Mouse (Mus musculus) regulatory T cell (primary cell): Measurements from ENCODE around the gene Amigo1.

Source experiments
- in situ Hi-C: fragments of 300-600 bp; cut with MboI, MseI; formaldehyde crosslinking; loops from one replicate; pipeline ENCODE4 v1.15.1; 2025; ENCODE audit warnings: high pct_unique_total_duplicates

Amigo1 gene

DNA sequence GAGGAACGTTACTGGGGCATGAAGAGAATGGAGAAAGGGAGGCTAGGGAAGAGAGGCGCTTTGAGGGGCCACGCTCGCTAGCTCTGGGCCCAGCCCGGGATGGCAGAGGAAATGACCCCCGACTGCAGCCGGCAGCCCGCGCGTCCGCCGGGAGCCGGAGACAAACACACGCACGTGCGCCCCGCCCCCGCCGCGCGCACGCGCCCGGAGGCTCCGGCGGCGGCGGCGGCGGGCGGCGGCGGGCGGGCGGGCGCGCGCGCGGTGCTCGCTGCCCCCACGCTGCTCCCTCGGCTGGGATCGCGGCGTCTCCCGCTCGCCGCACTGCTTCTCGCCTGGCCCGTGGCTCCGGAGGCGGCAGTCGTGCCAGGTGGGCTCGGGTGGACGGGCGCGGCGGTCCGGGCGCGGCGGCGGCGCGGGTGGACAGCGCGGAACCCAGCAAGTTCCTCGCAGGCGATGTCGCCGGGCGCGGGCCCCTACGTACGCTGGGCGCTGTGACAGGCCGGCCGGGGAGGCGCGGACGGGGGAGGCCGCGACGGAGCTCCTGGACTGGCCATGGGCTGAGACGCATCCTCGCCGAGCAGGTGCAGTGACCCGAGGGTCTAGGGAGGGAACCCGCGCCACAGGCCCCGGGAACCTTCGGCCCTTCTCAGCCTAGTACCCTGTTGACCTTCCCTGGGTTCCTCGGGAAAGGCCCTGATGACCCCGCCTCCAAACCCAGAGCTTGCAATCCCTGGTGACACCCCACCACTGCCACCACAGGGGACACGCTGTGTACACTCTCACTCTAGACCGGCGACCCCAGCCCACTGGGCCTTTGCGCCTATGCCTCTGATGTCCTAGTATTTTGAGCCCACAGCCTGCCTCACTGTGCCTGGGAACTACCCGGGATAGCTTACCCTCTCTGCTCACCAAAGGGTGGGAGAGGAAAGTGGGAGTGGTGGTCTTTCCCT lies at the start of gene Amigo1:
Gene Amigo1 (plus strand): TSS at position 238 of the 950 bp plus-strand sequence.
- in situ Hi-C loops: no loop called here

DNA sequence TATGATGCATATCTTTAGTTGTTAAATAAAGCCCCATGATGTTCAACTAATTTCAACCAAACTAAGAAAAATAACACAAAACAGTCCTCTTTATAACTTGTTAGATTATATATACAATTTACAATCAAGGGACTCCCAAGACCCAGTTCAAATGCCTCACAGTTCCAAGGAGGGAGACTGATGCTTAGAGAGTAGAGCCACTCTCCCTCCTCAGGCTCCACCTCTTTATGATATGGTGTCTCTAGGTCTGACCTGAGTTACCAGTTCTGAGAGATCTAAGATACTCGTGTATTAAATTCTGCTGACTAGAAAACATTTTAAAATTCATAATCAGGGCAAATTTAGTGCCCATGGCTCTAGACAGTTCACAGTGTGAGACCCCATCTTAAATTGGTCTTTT lies 47.0 kb upstream of the Amigo1 start:
- in situ Hi-C loops: no loop called here

DNA sequence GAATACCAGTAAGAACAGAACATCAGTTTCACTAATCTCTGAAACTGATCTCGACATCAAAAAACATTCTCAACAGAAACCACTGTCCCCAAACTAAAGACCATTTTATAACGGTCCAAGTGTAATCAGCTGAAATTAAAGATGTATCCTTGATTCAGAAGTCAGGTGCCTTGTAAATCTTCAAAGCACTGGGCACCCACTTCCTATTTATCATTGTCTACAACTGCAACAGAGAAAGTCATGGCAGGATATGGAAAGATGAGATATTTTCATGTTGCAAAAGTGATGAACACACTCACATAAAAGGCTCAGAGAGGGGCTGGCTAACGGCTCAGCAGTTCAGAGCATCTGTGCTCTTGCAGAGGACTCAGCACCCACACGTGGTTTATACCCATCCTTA lies 45.3 kb upstream of the Amigo1 start:
- in situ Hi-C loops: no loop called here

DNA sequence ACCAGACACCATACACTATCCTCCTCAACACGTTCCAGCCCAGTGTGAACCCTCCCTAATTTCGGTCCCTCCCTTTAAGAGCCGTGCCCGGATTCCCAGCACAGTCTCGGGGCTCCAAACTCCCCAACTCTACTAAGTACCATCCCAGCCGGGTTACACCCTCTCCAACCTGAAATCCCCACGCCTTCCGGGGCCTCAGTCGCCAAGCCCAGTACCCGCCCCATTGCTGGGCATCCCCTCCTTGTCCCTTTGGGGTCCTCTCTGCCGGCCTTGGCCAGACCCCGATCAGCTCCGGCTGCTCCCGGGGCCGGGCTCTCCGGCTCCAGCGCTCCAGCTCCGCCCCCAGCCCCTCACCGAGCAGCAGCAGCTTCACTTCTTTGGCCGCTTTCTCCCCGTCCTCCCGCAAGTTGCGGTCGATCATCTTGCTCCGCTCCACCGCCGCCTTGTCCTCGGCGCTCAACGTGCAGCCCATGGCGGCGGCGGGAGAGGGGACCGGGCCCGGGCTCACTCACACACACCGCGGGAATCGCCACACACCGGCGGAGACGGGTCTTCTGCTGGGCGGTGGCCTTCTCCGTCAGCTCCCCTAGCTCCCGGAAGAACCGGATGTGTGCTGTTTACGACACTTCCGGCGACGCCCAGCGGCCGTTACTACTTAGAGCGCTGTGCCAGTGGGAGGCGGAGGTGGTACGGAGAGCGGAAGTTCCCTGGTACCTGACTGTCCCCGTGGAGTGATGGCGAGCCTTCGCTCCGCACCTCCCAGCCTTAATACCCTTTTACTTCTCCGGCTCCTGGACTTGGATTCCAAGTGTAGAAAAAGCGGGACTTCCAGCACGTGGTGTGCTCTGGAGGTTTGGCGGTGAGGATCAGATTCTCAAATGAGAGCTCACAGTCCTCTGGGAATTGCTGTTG lies 40.3 kb upstream of the Amigo1 start, which contains the start of gene Gnai3:
Gene Gnai3 (minus strand): TSS at position 613 of the 912 bp plus-strand sequence.
- in situ Hi-C loops: no loop called here

DNA sequence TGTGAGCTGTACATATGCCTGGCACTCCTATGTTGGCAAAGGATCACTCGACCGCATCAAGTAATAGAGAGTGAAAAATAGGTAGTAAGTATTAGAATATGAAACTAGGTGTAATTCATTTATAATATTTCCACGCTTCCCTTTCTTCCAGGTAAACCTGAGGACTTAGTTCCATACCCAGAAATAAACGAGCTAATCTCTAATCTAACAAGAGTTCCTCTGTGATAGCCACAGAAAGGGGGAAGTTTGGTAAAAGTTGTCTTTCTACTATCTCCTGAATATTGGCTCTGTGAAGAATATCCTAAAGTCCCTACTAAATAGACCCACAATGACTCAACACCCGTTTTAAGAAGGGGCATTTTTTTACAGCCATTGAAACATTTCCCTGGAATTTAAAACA lies 39.5 kb upstream of the Amigo1 start:
- in situ Hi-C loops: no loop called here

DNA sequence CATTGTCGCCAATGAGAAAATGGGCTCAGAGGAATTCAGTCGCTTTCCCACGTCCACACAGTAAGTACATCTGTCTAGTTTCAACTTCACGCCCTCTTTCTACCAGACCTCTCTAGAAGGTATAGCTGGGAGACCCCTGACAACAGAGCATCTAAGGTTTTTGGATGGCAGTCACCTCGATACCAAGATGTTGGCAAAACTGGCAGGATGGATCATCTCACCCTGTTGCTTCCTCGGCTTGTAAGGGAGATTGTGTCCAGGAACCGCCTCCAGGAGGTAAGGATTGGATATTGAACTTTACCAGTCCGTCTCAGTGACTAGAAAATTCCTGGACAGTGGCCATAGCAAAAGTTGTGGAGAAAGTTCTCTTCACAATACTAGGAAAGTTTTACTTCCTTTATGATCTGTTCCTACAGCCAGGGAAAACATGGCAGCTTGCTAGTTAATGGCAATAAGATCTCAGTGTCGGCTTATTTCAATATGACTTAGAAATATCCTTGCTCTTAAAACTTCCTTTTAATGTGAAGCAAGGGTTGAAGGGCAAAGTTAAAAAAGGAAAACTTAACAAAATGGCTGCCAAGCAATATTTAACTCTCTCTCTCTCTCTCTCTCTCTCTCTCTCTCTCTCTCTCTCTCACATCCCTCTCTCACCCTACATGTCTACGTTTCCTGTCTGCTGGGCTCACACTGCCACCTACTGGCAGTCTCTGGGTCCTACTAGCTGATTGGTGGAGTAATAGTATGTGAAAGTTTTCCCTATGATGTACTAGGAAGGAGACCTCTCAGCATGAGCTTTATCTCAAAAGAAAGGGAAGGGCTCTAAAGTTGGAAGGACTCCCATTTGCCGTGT lies 38.5 kb upstream of the Amigo1 start:
- in situ Hi-C loops: no loop called here

DNA sequence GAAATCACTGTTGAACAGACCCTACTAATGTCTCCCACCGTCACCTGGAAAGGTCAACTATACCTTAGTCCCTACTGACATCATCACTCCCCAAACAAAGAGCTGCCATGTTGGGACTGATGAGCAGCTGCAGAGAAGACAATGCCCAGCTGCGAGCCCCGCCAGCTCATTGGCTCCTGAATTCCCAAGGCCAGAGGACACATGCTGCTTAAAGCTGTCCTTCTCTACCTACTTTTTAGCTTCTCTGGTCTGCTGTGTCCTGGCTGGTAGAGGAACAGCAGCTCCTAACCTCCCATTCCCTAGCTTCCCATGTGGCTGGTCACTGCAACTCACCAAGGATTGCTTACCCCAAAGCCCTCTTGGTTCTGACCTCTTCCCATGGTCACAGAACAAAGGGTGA lies 33.8 kb upstream of the Amigo1 start:
- in situ Hi-C loops: loop anchor here (5.0 to 10.0 kb wide), 2 partner anchors 85 to 227 kb away; no protein-coding TSS in a partner anchor

DNA sequence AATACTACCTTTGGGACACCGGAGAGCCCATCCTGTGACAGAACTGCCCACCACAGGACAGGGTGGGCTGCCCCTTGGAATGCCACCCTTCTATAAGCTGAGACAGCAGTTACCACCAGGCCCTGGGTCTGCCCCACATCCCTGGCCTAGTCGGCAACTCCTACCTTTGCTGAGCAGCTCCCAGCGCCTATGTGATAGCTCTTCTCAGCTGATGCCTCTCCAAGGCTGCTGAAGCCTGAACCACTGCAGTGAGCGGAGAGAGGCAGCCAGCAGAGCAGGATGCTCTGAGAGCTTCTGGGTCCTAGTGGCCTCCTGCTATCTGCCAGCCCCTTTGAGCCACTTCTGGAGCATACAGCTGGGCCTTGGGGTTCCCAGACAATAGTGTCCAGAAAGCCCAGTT lies 31.5 kb upstream of the Amigo1 start, which contains the start of gene Gpr61:
Gene Gpr61 (minus strand): TSS at position 227 of the 400 bp plus-strand sequence.
- in situ Hi-C loops: loop anchor here (5.0 to 10.0 kb wide), 2 partner anchors 87 to 230 kb away; no protein-coding TSS in a partner anchor

DNA sequence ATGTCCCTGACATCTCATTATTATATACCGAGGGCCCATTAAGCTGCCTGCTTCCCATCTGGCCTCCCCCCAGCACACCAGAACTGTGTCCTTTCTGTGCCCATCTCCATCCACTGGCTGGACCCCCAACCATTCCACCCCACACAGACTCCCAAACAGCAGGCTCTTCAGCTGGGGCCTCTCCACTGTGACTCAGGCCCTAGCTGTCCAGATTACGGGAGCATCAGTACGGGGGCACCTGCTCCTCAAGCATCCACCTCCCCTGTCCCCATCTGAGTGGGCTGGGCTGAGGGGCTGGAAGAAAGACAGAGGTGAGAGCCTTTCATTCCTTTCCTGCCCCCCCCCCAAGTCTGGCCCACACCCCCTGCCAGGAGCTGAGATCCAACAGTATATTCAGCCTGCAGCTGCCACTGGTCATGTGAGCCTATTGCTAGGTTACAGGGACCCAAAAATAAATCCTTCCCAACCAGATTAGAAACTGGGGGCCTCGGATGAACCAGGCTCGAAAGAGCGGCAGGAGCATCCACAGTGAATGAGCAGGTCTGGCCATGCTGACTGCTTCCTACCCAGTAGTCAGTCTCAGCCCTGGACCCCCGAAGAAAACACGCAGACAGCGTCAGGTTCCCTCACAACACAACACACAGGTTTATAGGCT lies 27.6 kb upstream of the Amigo1 start:
- in situ Hi-C loops: loop anchor here (10.0 kb wide), 1 partner anchor 234 kb away; no protein-coding TSS in a partner anchor

DNA sequence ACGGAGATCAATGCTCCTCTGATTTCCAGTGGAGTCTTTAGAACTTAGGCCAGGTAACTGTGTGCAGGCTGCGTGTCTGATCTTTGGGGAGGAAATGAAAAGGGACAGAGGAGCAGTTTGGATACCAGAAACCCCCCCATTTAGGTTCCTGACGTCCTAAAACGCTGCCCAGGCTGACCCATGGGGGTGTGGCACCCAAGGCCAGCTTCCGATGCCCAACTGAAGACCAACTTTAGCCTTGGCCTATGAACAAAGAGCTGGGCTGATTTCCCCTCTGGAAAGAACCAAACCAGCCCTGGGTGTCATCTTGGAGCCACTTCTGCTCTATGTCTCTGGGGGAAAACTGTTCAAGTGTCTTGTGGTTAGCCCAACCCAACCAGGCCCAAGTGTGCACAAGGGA lies 22.0 kb upstream of the Amigo1 start:
- in situ Hi-C loops: loop anchor here (10.0 kb wide), 1 partner anchor 221 kb away; the partner anchor contains the start of gene Psrc1

DNA sequence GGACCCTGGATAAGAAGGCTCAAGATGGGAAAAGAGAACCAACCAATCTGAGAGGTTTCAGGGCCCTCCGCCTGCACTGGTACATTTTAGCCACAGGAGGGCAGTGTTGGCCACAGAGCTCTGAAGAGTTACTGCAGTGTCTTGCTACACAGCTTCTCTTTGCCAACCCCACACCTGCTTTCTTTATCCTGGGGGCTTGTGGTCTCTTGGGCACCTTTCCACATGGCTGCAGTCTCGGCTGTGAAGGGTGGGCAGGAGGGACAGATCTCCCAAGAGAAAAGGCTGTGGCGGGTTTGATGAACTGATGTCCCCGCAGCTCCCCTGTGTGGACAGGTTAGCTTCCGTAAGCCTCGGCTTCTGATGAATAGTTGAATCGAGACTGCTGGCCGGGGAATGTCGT lies 21.3 kb upstream of the Amigo1 start:
- in situ Hi-C loops: loop anchor here (5.0 to 10.0 kb wide), 2 partner anchors 67 to 220 kb away; partner anchors contain the start of gene Psrc1

DNA sequence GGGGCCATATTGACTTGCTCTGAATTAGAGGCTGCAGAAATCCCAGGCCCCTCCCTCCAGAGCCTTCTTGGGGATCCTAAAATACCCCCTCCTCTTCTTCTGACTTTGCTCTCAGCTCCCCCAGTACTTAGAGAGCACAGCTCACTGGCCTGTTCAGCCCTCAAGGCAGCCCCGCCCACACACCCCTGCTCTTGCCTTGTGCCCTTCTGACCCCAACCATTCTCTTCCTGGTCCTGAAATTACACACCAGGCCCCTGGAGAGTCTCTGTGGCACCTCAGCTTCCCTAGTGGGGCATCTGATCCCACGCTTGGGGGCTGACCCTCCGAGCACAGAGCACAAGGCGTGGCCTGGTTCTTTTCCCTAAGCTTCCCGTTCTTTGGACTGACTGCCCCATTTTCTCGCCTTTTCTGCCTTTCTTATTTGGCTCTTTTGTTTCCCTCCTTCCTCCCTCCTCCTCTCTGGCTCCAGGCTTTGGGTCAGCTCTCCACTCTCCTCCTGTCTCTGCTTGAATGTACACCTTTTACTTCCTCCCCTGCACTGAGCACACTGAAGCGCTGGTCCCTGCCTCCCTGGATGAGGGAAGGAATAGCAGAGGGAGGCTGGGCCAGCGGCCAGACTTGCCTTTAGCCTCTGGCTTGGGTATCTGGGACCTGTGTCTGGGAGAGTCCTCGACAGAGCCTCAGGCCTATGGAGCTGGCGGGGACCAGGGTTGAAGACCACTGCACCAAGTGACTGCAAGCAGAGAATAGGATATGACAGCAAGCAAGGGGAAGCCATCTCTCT lies 20.4 kb upstream of the Amigo1 start:
- in situ Hi-C loops: loop anchor here (5.0 to 10.0 kb wide), 2 partner anchors 67 to 219 kb away; partner anchors contain the start of gene Psrc1

DNA sequence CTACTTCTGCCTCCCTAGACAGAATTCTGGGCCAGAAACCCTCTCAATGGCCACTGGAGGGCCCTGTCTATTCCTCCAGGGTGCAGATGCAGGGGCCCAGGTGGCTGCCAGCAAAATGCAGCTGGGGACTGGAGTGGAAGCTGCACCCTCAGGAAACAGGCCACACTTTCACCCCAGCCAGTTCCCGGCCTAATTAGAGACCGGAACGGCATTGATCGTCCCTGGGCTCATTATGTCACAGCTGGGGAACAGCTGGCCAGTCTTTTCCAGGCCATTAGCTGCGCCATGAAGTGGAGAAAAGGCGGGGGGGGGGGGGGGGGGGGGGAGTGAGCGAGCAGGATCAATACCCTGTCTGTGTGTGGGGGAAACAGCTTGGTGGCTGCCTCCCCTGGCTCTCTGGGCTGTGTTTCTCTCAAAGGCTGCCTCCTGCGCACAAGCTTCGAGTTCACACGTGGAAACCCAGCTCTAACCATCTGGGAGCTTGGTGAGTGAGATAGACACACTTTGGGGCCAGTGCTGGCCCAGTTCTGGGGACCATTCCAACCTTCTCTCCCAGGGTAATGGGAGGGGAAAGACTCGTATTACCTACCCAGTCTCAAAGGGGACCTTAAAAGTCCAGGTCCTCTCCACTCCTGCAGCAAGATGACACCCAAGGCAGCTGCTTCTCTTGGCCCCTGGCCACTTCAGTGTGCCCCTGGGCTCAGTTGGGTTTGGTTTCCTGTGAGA lies 19.5 kb upstream of the Amigo1 start:
- in situ Hi-C loops: loop anchor here (5.0 to 10.0 kb wide), 2 partner anchors 66 to 218 kb away; partner anchors contain the start of gene Psrc1

DNA sequence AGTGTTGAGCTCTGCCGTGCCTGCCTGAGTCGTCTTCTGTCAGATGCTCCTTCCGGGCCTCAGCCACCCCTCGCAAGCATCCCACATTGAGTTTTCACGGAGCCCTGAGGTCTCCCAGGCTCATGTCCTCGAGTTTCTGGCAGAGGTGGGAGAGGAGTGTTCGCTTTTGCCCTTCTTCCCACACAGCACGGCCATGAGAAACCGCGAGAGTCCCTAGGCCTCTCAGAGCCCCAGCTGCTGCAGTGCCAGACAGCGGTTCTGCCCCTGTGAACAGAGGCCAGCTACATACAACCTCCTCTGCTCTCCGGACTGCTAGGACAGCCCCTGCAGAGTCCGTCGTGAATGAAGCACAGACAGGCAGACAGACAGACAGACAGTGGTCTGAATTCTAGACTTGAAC lies 18.6 kb upstream of the Amigo1 start:
- in situ Hi-C loops: loop anchor here (5.0 to 10.0 kb wide), 2 partner anchors 65 to 217 kb away; partner anchors contain the start of gene Psrc1

DNA sequence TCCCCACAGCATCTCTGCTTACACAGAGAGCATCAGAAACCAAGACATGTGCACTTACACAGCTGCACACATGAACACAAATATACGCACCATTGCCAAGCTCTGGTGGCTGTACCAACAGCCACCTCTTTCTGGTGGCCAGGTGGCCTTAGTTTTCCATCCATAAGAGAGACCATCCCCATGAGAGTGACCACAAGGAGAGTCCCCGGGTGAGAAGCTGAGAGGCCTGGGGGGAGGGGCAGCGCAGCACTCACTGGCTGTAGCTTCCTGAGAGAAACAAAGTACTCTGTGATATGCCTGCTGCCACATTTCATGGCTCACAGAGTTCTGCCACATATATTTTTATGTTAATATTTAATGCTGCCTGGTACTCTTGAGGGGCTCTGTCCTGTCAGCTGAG lies 16.9 kb upstream of the Amigo1 start:
- in situ Hi-C loops: loop anchor here (5.0 to 10.0 kb wide), 2 partner anchors 63 to 216 kb away; partner anchors contain the start of gene Psrc1

DNA sequence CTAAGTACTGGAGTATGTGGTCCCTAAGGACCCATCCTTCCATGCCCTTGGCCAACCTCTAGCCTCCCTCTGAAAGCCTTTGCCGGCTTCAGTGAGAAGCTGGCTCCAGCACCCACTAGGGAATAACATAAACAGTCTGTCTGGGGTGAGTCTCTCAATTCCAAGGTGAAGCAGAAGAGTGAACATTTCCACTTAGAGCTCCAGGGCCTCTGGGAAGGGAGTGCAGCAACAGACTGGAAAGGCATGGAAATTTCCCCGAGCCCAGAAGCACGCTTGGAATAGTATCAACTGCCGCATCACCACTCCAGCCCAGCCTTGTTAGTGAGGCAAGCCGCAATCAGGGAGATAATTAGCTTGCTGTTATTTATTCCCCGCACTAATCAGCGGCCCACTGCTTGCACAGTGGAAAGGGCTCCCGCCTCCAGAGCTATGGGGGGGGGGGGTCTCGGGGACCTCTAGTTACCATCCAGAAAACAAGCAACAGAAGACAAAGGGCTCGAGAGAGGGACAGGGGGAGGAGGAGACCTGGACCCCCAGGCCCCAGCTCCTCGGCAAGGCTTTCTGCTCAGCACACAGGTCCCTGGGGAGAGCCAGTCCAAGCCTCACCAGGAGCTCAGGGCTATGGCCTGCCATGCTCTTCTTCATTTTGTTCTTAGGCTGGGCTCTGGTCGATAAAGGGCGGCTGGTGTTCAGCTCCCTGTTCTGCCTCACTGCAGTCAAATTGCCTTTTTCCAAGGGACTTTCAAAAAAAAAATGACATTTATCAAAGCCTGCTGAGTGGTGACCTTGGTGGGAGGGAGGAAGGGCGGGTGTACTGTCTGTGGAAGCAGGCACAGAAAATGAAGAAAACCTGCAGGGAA lies 11.2 kb upstream of the Amigo1 start:
- in situ Hi-C loops: no loop called here
